Mouse (Mus musculus) hindbrain, postnatal 0 days (tissue): ENCODE measurements around the gene Odf3l2. TPM values are rescaled to one million over a fixed set of nuclear protein-coding genes. Genes with fewer than 3 reads are reported as not detected.
A peak's percentile ranks its signal among the peaks of the same experiment; 100 is the strongest.

Source experiments
- ATAC-seq: fragments of 200-750 bp; cut with Nextera tagmentation; 2 replicates; pipeline ENCODE4 v1.8.0; 2017; ENCODE audit warnings: mild to moderate bottlenecking, moderate TSS enrichment, moderate library complexity
- DNase-seq: peaks from one replicate; pipeline ENCODE4 v3.0.0-alpha.2; 2015; ENCODE audit warnings: low spot score
- H3K27ac ChIP-seq: fragments of 300-500 bp; sonication (generic); 2 replicates; pipeline ENCODE4 v1.5.1; 2014; ENCODE audit warnings: mild to moderate bottlenecking
- H3K27me3 ChIP-seq: fragments of 300-500 bp; sonication (generic); 2 replicates; pipeline ENCODE4 v1.6.1; 2014; ENCODE audit warnings: low read length, mixed read lengths; ENCODE audit not compliant: insufficient read depth
- H3K36me3 ChIP-seq: fragments of 300-500 bp; sonication (generic); 2 replicates; pipeline ENCODE4 v1.6.1; 2014; ENCODE audit warnings: low read length, mixed read lengths; ENCODE audit not compliant: insufficient read depth
- H3K4me1 ChIP-seq: fragments of 300-500 bp; sonication (generic); 2 replicates; pipeline ENCODE4 v1.6.1; 2014; ENCODE audit warnings: antibody characterized with exemption, low read length, mixed read lengths; ENCODE audit not compliant: insufficient read depth
- H3K4me2 ChIP-seq: fragments of 300-500 bp; sonication (generic); 2 replicates; pipeline ENCODE4 v1.6.1; 2014; ENCODE audit warnings: low read depth, mild to moderate bottlenecking, low read length, moderate library complexity, mixed read lengths
- H3K4me3 ChIP-seq: fragments of 300-500 bp; sonication (generic); 2 replicates; pipeline ENCODE4 v1.5.1; 2014; ENCODE audit warnings: low read length
- H3K9ac ChIP-seq: fragments of 300-500 bp; sonication (generic); replicated peaks from 2 replicates; pipeline ENCODE4 v1.6.1; 2014; ENCODE audit warnings: mild to moderate bottlenecking, low read length, moderate library complexity, mixed read lengths
- H3K9me3 ChIP-seq: fragments of 300-500 bp; sonication (generic); 2 replicates; pipeline ENCODE4 v1.6.1; 2016; ENCODE audit warnings: low read length, mixed read lengths
- CTCF ChIP-seq: IDR thresholded peaks from 2 replicates; pipeline ENCODE4 v1.5.1; 2016; ENCODE audit warnings: antibody characterized with exemption, control low read depth, low read depth
- WGBS: fragments of 180-500 bp; shearing (Covaris S2); extraction: QIAGEN DNeasy Blood & Tissue Kit; methylation state at CpG from one replicate; pipeline ENCODE4 v1.1.7; 2014; 5-methylcytosine and 5-hydroxymethylcytosine counted together
- polyA plus RNA-seq: library from polyadenylated mRNA; unstranded; fragments of >200 nt; fragmentation: Nextera tagmentation; extraction: Ambion mirVana; gene quantifications from 2 replicates; pipeline ENCODE4 v1.2.1, GENCODE M21; 2015
- total RNA-seq: library from RNA; depleted of rRNA; stranded (reverse); fragments of >200 nt; gene quantifications from 2 replicates; pipeline ENCODE4 v1.2.3, GENCODE M21; 2014

Odf3l2 gene
- total and polyA plus RNA-seq, 2 experiments from 2014 or later = 0.42 to 0.60 TPM

- no peaks in the 10 kb centered on the region for H3K27me3 ChIP-seq
- peaks cover 26% of the 10 kb centered on the region for H3K36me3 ChIP-seq
- H3K9ac ChIP-seq = peak within 1 kb of the TSS; percentile 84
- no peaks in the 10 kb centered on the region for H3K9me3 ChIP-seq
- peak within 1 kb of the TSS; percentile 96 for H3K4me2 ChIP-seq
- H3K27ac ChIP-seq = peak within 1 kb of the TSS; percentile 85
- H3K4me3 ChIP-seq = peak within 1 kb of the TSS; percentile 73
- H3K4me1 ChIP-seq = peaks cover 17% of the 10 kb centered on the region
- WGBS = under 1% methylated on average over 84 of the region's 84 CpGs
- ATAC-seq = peak; percentile 95
- peak; percentile 39 for TF ChIP-seq CTCF
- DNase-seq = peak; percentile 100
Measured at GRCm38 (mm10) chr10:79681591-79682245, 36.2 kb upstream of the Odf3l2 start, which contains the start of gene Cdc34. TSS of gene Cdc34 (plus strand) at chr10:79682195.

- no peaks in the 10 kb centered on the region for H3K9me3 ChIP-seq
- peak overlapping the region; percentile 61 for H3K4me2 ChIP-seq
- no peak for TF ChIP-seq CTCF
- peak overlapping the region; percentile 73 for H3K4me3 ChIP-seq
- H3K27ac ChIP-seq = peak overlapping the region; percentile 85
- H3K9ac ChIP-seq = peak overlapping the region; percentile 84
- DNase-seq (no peak), ATAC-seq (peak; percentile 14)
- no peaks in the 10 kb centered on the region for H3K27me3 ChIP-seq
- 39% methylated on average over 11 of the region's 11 CpGs for WGBS
- peaks cover 20% of the 10 kb centered on the region for H3K36me3 ChIP-seq
- H3K4me1 ChIP-seq = peaks cover 17% of the 10 kb centered on the region
Measured at GRCm38 (mm10) chr10:79680606-79681495, 35.3 kb upstream of the Odf3l2 start.

GRCm38 (mm10) chr10:79675346-79676035 is 30.0 kb upstream of the Odf3l2 start:
- H3K4me2 ChIP-seq = no peak overlapping the region
- H3K9me3 ChIP-seq = no peaks in the 10 kb centered on the region
- no peak for DNase-seq
- ATAC-seq = no peak
- 56% methylated on average over 43 of the region's 44 CpGs for WGBS
- H3K9ac ChIP-seq = no peak overlapping the region
- H3K4me1 ChIP-seq = 0 out of 2 replicates have a peak, but pooled peaks cover 7% of the 10 kb centered on the region
- TF ChIP-seq CTCF = no peak
- H3K27me3 ChIP-seq = no peaks in the 10 kb centered on the region
- H3K27ac ChIP-seq = no peak overlapping the region
- no peak overlapping the region for H3K4me3 ChIP-seq
- peaks cover 8% of the 10 kb centered on the region; the same call in 1 of the 2 replicates for H3K36me3 ChIP-seq

- H3K9ac ChIP-seq = no peak overlapping the region
- no peak overlapping the region for H3K4me2 ChIP-seq
- 90% methylated on average over 3 of the region's 3 CpGs for WGBS
- H3K27ac ChIP-seq = no peak overlapping the region
- H3K4me3 ChIP-seq = no peak overlapping the region
- H3K27me3 ChIP-seq = no peaks in the 10 kb centered on the region
- no peaks in the 10 kb centered on the region for H3K9me3 ChIP-seq
- TF ChIP-seq CTCF = no peak
- no peak for DNase-seq
- peaks cover 8% of the 10 kb centered on the region; the same call in 1 of the 2 replicates for H3K36me3 ChIP-seq
- ATAC-seq = no peak
- peaks cover 14% of the 10 kb centered on the region; the same call in 1 of the 2 replicates for H3K4me1 ChIP-seq
Measured at GRCm38 (mm10) chr10:79673054-79673453, 27.5 kb upstream of the Odf3l2 start.

- Histone ChIP-seq H3K9me3 (no peaks in the 10 kb centered on the region), H3K4me3 (no peak overlapping the region), H3K36me3 (peaks cover 8% of the 10 kb centered on the region; the same call in 1 of the 2 replicates), H3K4me2 (no peak overlapping the region), H3K4me1 (peaks cover 15% of the 10 kb centered on the region; the same call in 1 of the 2 replicates), H3K27ac (no peak overlapping the region), H3K9ac (no peak overlapping the region), H3K27me3 (no peaks in the 10 kb centered on the region)
- ATAC-seq = no peak
- peak; percentile 50 for TF ChIP-seq CTCF
- 53% methylated on average over 3 of the region's 3 CpGs for WGBS
- no peak for DNase-seq
Measured at GRCm38 (mm10) chr10:79672088-79672455, 26.5 kb upstream of the Odf3l2 start.

- Histone ChIP-seq H3K27me3 (no peaks in the 10 kb centered on the region), H3K4me1 (peaks cover 15% of the 10 kb centered on the region; the same call in 1 of the 2 replicates), H3K4me2 (no peak overlapping the region; the same call in 1 of the 2 replicates), H3K9ac (no peak overlapping the region), H3K4me3 (no peak overlapping the region), H3K27ac (no peak overlapping the region), H3K36me3 (peaks cover 8% of the 10 kb centered on the region; the same call in 1 of the 2 replicates), H3K9me3 (no peaks in the 10 kb centered on the region)
- TF ChIP-seq CTCF = no peak
- 64% methylated on average over 6 of the region's 6 CpGs for WGBS
- no peak for ATAC-seq
- no peak for DNase-seq
Measured at GRCm38 (mm10) chr10:79671396-79672087, 26.0 kb upstream of the Odf3l2 start.
